Mouse (Mus musculus): ENCODE measurements at regions not wholly inside any gene's neighbourhood (a gene's known extent, or its start where the extent isn't known, plus 50 kb on each side); places are given as distances from the start of the nearest gene placed in this dataset.

DNA sequence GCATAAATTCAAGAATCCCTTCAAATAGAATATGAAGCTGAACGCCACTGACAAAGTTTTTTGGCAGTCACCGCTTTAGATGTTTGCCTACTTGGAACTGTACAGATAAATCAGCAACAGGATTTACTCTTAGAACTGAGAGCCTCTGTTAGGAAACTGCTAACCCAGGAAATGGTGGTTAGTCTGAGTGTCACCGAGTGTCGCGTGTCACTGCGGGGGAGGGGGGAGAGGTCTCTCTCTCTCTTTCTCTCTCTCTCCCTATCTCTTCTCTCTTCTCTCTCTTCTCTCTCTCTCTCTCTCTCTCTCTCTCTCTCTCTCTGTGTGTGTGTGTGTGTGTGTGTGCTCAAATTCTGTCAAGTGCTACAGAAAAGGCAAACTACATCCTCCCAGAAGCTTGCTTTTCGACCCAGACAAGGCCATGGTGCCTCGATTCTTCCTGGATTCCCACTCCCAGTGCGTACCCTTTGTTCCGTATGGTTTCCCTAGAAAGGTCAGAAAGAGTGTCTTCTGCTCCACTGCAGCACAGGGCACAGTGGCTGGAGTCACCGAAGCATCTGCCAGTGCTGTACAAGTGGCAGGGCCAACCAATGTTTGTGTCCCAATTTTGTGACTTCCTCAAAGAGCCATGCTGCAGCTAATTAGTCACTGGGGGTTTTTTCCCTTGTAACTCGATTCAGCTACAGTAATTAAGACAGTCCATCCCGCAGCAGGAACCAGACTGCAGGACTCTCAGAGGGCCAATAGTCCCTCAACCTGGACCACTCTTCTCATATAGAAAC, 87.0 kb downstream of the Cog6 start:
- H3K4me3 ChIP-seq (replicated peaks), result no peak overlapping the region
- peaks cover 4% of the 10 kb centered on the region for H3K4me1 ChIP-seq (replicated peaks)
- peaks cover 28% of the 10 kb centered on the region; the same call in 1 of the 2 replicates for H3K27me3 ChIP-seq
- WGBS, result 83% methylated on average over 13 of the region's 13 CpGs
- ATAC-seq, result no peak
- no peaks in the 10 kb centered on the region for H3K36me3 ChIP-seq
- no peak overlapping the region for H3K4me2 ChIP-seq (replicated peaks)
- H3K27ac ChIP-seq, result no peak overlapping the region
- no peaks in the 10 kb centered on the region for H3K9me3 ChIP-seq
- no peak overlapping the region for H3K9ac ChIP-seq (replicated peaks)

- Histone ChIP-seq H3K27me3 (peaks cover 33% of the 10 kb centered on the region), H3K36me3 (no peaks in the 10 kb centered on the region), H3K4me3 (replicated peaks) (no peak overlapping the region), H3K27ac (no peak overlapping the region), H3K9ac (replicated peaks) (no peak overlapping the region), H3K4me1 (replicated peaks) (peaks cover 4% of the 10 kb centered on the region), H3K9me3 (no peaks in the 10 kb centered on the region), H3K4me2 (replicated peaks) (no peak overlapping the region)
- ATAC-seq, result no peak
- 76% methylated on average over 12 of the region's 12 CpGs for WGBS
Observed at GRCm38 (mm10) chr3:52927361-52927841, 89.6 kb downstream of the Cog6 start.

DNA sequence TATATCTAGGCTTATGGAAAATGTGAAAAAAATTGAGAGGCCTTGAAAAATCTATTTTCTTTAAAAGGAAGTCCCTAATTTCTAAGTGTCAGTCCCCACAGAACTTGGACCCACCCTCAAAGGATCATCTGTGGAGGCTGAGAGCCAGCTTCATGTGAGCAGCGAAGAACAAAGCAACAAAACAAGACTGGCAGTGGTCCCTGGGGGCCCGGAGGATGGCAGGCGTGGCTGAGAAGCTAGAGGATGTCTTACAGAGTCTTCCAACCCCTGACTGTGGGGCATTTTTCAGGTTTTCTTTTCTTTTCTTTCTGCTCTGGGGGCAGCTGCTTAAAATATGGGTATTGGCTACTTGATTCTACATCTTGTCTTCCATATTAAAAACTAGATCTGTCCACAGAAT, 90.5 kb downstream of the Cog6 start:
- ATAC-seq, result no peak
- H3K9me3 ChIP-seq, result no peaks in the 10 kb centered on the region
- peaks cover 4% of the 10 kb centered on the region for H3K4me1 ChIP-seq (replicated peaks)
- H3K9ac ChIP-seq (replicated peaks), result no peak overlapping the region
- no peaks in the 10 kb centered on the region for H3K36me3 ChIP-seq
- H3K4me3 ChIP-seq (replicated peaks), result no peak overlapping the region
- no peak overlapping the region for H3K4me2 ChIP-seq (replicated peaks)
- H3K27me3 ChIP-seq, result peaks cover 41% of the 10 kb centered on the region
- 48% methylated on average over 3 of the region's 3 CpGs for WGBS
- H3K27ac ChIP-seq, result no peak overlapping the region

- H3K4me2 ChIP-seq (replicated peaks), result no peak overlapping the region
- WGBS, result 64% methylated on average over 3 of the region's 3 CpGs
- no peaks in the 10 kb centered on the region for H3K36me3 ChIP-seq
- peaks cover 43% of the 10 kb centered on the region for H3K27me3 ChIP-seq
- no peak overlapping the region for H3K9ac ChIP-seq (replicated peaks)
- ATAC-seq, result no peak
- H3K27ac ChIP-seq, result no peak overlapping the region
- peaks cover 4% of the 10 kb centered on the region for H3K4me1 ChIP-seq (replicated peaks)
- H3K9me3 ChIP-seq, result no peaks in the 10 kb centered on the region
- H3K4me3 ChIP-seq (replicated peaks), result no peak overlapping the region
Observed at GRCm38 (mm10) chr3:52925223-52925622, 91.8 kb downstream of the Cog6 start.

- no peak overlapping the region for H3K27ac ChIP-seq
- no peak overlapping the region for H3K4me3 ChIP-seq (replicated peaks)
- H3K4me2 ChIP-seq (replicated peaks), result no peak overlapping the region
- ATAC-seq, result peak; percentile 50; the same call in 1 of the 2 replicates
- no peaks in the 10 kb centered on the region for H3K36me3 ChIP-seq
- peaks cover 41% of the 10 kb centered on the region for H3K27me3 ChIP-seq
- no peak overlapping the region for H3K9ac ChIP-seq (replicated peaks)
- H3K4me1 ChIP-seq (replicated peaks), result peaks cover 4% of the 10 kb centered on the region
- 33% methylated on average over 2 of the region's 2 CpGs for WGBS
- no peaks in the 10 kb centered on the region for H3K9me3 ChIP-seq
Observed at GRCm38 (mm10) chr3:52924631-52925030, 92.4 kb downstream of the Cog6 start.

GRCm38 (mm10) chr3:52923824-52924559, 93.0 kb downstream of the Cog6 start:
- WGBS, result 77% methylated on average over 4 of the region's 4 CpGs
- Histone ChIP-seq H3K4me3 (replicated peaks) (no peak overlapping the region), H3K9ac (replicated peaks) (no peak overlapping the region), H3K36me3 (no peaks in the 10 kb centered on the region), H3K4me1 (replicated peaks) (peaks cover 4% of the 10 kb centered on the region), H3K27ac (no peak overlapping the region), H3K4me2 (replicated peaks) (no peak overlapping the region), H3K9me3 (peaks cover 5% of the 10 kb centered on the region), H3K27me3 (peaks cover 35% of the 10 kb centered on the region)
- 0 out of 2 replicates have a peak, but pooled peaks have one; percentile 50 for ATAC-seq

DNA sequence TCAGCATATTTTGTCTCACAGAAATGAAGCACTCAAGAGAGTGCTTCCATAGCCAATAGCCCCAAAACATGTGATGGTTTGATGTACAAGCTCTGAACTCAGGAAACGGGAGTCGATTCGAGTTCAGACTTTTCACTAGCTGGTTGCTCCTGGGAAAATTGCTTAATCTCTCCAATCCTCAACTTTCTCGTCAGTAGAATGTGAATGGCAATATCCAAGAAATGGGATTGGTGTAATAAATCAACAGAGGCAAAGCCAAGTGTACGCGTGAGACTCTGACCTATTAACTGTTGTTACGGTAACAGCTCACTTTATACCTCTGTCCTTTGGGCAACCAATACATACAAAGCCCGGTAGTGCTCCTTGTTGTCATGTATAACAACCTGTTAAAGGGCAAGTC, 94.6 kb downstream of the Cog6 start:
- Histone ChIP-seq H3K9ac (replicated peaks) (no peak overlapping the region), H3K9me3 (peaks cover 12% of the 10 kb centered on the region), H3K4me1 (replicated peaks) (peaks cover 4% of the 10 kb centered on the region), H3K4me3 (replicated peaks) (no peak overlapping the region), H3K4me2 (replicated peaks) (no peak overlapping the region), H3K36me3 (no peaks in the 10 kb centered on the region), H3K27ac (no peak overlapping the region), H3K27me3 (peaks cover 21% of the 10 kb centered on the region)
- 91% methylated on average over 8 of the region's 8 CpGs for WGBS
- no peak for ATAC-seq

DNA sequence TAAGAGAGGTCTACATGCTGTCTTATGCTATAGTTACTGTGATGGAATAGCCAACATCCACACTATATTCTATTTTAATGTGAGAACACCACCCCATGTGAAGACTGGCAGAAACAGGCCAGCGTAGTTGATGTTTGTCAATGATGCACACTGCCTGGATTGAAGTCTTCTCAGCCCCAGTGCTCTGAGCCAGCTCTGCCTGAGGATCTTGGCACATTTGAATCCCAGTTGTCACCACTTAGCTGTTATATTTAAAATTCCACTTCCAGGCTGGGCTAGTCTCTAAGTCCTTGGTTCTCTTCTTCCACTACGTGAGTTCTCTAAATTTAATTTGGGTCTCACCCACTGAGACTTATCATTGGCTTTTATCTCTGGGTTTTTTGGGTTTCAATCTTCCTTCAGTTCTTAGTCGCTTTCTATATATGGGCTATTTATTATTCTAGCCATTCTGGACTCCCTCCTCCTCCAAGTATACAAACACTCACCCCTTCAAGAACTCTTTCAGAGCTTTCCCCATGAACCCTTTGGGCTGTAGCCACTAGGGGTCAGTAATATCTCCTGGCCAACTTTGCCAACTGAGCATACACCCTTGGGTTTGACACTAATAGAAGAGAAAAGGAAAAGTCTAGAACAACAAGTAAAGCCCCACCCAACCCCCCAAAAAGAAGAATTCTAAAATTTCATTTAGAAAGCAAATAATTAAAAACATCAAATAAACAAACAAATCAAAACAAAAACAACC, 110.0 kb downstream of the Cog6 start:
- no peak overlapping the region for H3K4me2 ChIP-seq (replicated peaks)
- 91% methylated on average over 3 of the region's 3 CpGs for WGBS
- no peaks in the 10 kb centered on the region for H3K27me3 ChIP-seq
- H3K4me3 ChIP-seq (replicated peaks), result no peak overlapping the region
- H3K9ac ChIP-seq (replicated peaks), result no peak overlapping the region
- no peaks in the 10 kb centered on the region for H3K4me1 ChIP-seq (replicated peaks)
- 0 out of 2 replicates have a peak, but pooled peaks cover 3% of the 10 kb centered on the region for H3K9me3 ChIP-seq
- no peak overlapping the region for H3K27ac ChIP-seq
- no peak for ATAC-seq
- no peaks in the 10 kb centered on the region for H3K36me3 ChIP-seq

DNA sequence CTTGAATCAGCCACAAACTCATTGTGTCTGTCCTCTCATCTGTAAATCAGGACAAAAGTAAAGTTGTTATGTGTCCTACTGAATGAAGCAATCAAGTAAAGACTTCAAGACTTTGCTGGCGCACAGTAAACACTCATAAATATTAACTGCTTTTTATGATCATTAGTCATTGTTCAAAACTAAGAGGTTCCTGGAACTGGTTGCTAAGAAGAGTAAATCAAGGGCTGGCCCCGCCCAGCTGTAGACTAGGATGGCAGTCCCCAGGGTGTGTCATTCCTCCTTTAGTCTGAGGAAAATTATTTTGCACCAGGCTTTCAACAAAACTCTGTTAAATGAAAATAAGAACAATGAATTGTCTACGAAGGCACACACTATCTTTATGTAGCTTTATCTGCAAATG, 113.0 kb downstream of the Cog6 start:
- no peaks in the 10 kb centered on the region for H3K9me3 ChIP-seq
- 0 out of 2 replicates have a peak, but pooled peaks cover 2% of the 10 kb centered on the region for H3K27me3 ChIP-seq
- no peak overlapping the region for H3K9ac ChIP-seq (replicated peaks)
- H3K4me2 ChIP-seq (replicated peaks), result no peak overlapping the region
- no peak overlapping the region for H3K4me3 ChIP-seq (replicated peaks)
- H3K36me3 ChIP-seq, result no peaks in the 10 kb centered on the region
- H3K27ac ChIP-seq, result no peak overlapping the region
- no peak for ATAC-seq
- 83% methylated on average over 3 of the region's 3 CpGs for WGBS
- no peaks in the 10 kb centered on the region for H3K4me1 ChIP-seq (replicated peaks)

DNA sequence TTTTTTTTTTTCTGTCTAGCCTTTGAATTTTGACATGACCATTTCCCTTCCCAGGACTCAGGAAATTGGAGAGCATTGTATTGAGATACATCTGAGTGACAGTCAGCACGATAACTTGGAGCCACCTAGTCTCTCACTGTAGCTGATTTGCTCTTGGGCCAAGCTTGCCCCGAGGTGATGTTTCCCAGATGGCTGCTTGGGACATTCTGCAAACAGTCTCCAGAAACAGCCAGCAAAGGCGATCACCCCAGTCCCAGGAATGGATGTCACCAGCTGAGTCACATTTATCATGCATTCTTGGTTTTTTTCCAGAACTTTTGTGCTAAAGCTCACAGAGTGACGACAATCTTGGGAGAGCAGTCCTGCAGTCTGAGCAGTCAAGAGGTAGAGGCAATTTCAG, 119.4 kb downstream of the Cog6 start:
- Histone ChIP-seq H3K27me3 (0 out of 2 replicates have a peak, but pooled peaks cover 2% of the 10 kb centered on the region), H3K4me2 (replicated peaks) (no peak overlapping the region), H3K9ac (replicated peaks) (no peak overlapping the region), H3K36me3 (no peaks in the 10 kb centered on the region), H3K27ac (no peak overlapping the region), H3K9me3 (no peaks in the 10 kb centered on the region), H3K4me3 (replicated peaks) (no peak overlapping the region), H3K4me1 (replicated peaks) (no peaks in the 10 kb centered on the region)
- 81% methylated on average over 4 of the region's 4 CpGs for WGBS
- ATAC-seq, result no peak

DNA sequence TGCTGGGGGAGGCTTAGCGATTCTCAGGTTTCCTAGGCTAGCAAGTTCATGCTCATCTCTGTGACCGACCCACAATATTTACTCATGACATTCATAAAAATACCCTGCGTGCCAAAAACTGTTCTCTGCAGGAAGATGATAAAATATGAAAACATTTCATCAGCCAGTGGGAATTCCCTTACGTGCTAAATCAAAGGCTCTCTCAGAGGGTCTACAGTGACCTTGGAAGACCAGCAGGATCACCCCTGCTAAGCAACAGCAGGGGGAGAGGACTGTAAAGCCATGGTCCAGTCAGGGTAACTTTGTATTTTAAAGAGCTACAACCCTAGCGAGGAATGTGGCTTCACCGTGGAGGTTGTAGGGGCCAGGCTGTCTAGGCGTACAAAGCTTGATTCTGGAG, 120.6 kb downstream of the Cog6 start:
- no peaks in the 10 kb centered on the region for H3K9me3 ChIP-seq
- no peak overlapping the region for H3K4me2 ChIP-seq (replicated peaks)
- no peaks in the 10 kb centered on the region for H3K27me3 ChIP-seq
- H3K27ac ChIP-seq, result no peak overlapping the region
- WGBS, result 82% methylated on average over 7 of the region's 7 CpGs
- H3K9ac ChIP-seq (replicated peaks), result no peak overlapping the region
- H3K36me3 ChIP-seq, result no peaks in the 10 kb centered on the region
- no peak for ATAC-seq
- H3K4me1 ChIP-seq (replicated peaks), result no peaks in the 10 kb centered on the region
- no peak overlapping the region for H3K4me3 ChIP-seq (replicated peaks)

DNA sequence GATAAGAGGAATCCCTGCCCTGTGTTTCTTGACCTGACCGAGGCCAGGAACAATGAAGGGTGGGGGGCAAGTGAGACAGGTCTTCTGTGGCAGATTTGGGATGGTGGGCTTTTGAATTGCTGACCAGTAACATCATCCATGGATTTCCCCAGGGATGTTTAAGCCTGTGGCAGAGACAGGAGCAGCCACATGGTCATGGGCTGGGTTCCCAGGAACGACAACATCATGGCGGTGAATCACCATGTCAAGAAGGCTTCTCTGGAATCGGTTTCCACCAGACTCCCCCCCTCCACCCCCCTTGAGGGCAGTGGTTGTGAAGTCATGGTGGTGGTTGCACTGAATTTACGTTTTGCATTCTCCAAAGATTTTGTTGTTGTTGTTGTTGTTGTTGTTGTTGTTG, 121.3 kb downstream of the Cog6 start:
- no peak overlapping the region for H3K4me2 ChIP-seq (replicated peaks)
- H3K27ac ChIP-seq, result no peak overlapping the region
- no peak overlapping the region for H3K4me3 ChIP-seq (replicated peaks)
- no peaks in the 10 kb centered on the region for H3K36me3 ChIP-seq
- no peaks in the 10 kb centered on the region for H3K9me3 ChIP-seq
- 87% methylated on average over 5 of the region's 5 CpGs for whole genome bisulfite sequencing
- ATAC-seq, result no peak
- no peaks in the 10 kb centered on the region for H3K4me1 ChIP-seq (replicated peaks)
- no peak overlapping the region for H3K9ac ChIP-seq (replicated peaks)
- H3K27me3 ChIP-seq, result no peaks in the 10 kb centered on the region

Data from midbrain, embryonic 13.5 days (tissue).